Mouse (Mus musculus) CH12.LX (cell line): ENCODE data around the gene Acox2. TPM values are rescaled to one million over a fixed set of nuclear protein-coding genes. Genes with fewer than 3 reads are reported as not detected.

Source experiments
- DNase-seq: peaks from one replicate; pipeline ENCODE4 v3.0.0-alpha.2; 2013; ENCODE audit errors: extremely low read depth
- H3K27ac ChIP-seq: 2 replicates; pipeline ENCODE4 v1.5.1; 2012; ENCODE audit warnings: low read depth, mild to moderate bottlenecking, control low read depth, moderate library complexity; ENCODE audit not compliant: insufficient read depth
- H3K27me3 ChIP-seq: replicated peaks from 2 replicates; pipeline ENCODE3; 2012; ENCODE audit warnings: inconsistent platforms
- H3K36me3 ChIP-seq, 2 experiments: replicated peaks in 1 of 2; 2 replicates each; pipeline versions ENCODE3 to v1.6.1; 2012; ENCODE audit warnings: inconsistent platforms in 1 of 2, low read length in 1 of 2, mild to moderate bottlenecking in 1 of 2, mixed read lengths in 1 of 2, moderate library complexity in 1 of 2; ENCODE audit not compliant: control insufficient read depth in 1 of 2, insufficient read depth in 1 of 2
- H3K4me1 ChIP-seq, 2 experiments: 2 replicates each; pipeline ENCODE4 v1.6.1; 2012; ENCODE audit warnings: inconsistent platforms in 1 of 2, moderate library complexity in 1 of 2; ENCODE audit not compliant: insufficient read depth in 2 of 2, control insufficient read depth in 1 of 2
- H3K4me2 ChIP-seq: 2 replicates; pipeline ENCODE4 v1.6.1; 2012; ENCODE audit warnings: low read depth, mild to moderate bottlenecking, control low read depth; ENCODE audit not compliant: poor library complexity, insufficient read depth, severe bottlenecking
- H3K4me3 ChIP-seq, 3 experiments: fragments of 150-350 bp in 1 of 3; sonication (generic) in 1 of 3; replicated peaks in 1 of 3; 2 replicates each; pipeline versions ENCODE3 to v1.5.1; 2011 to 2012; ENCODE audit warnings: low read depth in 2 of 3, low read length in 2 of 3, mild to moderate bottlenecking in 2 of 3, moderate library complexity in 2 of 3, control low read depth in 1 of 3, improper control_type of control experiment in 1 of 3, inconsistent platforms in 1 of 3, mixed read lengths in 1 of 3; ENCODE audit not compliant: poor library complexity in 1 of 3
- H3K79me2 ChIP-seq: replicated peaks from 2 replicates; pipeline ENCODE4 v1.6.1; 2012; ENCODE audit warnings: mild to moderate bottlenecking, moderate library complexity; ENCODE audit not compliant: control insufficient read depth, poor library complexity, insufficient read depth, severe bottlenecking; ENCODE audit errors: extremely low read depth
- H3K9ac ChIP-seq: 2 replicates; pipeline ENCODE4 v1.6.1; 2012; ENCODE audit warnings: low read depth, mild to moderate bottlenecking, control low read depth, moderate library complexity; ENCODE audit not compliant: insufficient read depth
- H3K9me3 ChIP-seq: replicated peaks from 2 replicates; pipeline ENCODE3; 2012; ENCODE audit warnings: low read length, inconsistent platforms, mixed read lengths
- CHD1 ChIP-seq: IDR thresholded peaks from 2 replicates; pipeline ENCODE4 v1.6.1; 2012; ENCODE audit warnings: low read depth, low read length, improper control_type of control experiment, inconsistent platforms
- E2F4 ChIP-seq: IDR thresholded peaks from 2 replicates; pipeline ENCODE4 v1.6.1; 2011; ENCODE audit warnings: low read depth, low read length, improper control_type of control experiment; ENCODE audit not compliant: insufficient replicate concordance
- ETS1 ChIP-seq: conservative IDR thresholded peaks from 2 replicates; pipeline ENCODE4 v1.6.1; 2012; ENCODE audit warnings: low read depth, mild to moderate bottlenecking, inconsistent platforms, low read length, improper control_type of control experiment, moderate library complexity
- GABPA ChIP-seq: IDR thresholded peaks from 2 replicates; pipeline ENCODE4 v1.6.1; 2012; ENCODE audit warnings: low read depth, low read length, improper control_type of control experiment, inconsistent platforms; ENCODE audit not compliant: insufficient replicate concordance
- HCFC1 ChIP-seq: IDR thresholded peaks from 2 replicates; pipeline ENCODE4 v1.6.1; 2012; ENCODE audit warnings: low read depth, mild to moderate bottlenecking, inconsistent platforms, low read length, improper control_type of control experiment
- JUN ChIP-seq: IDR thresholded peaks from 2 replicates; pipeline ENCODE4 v1.6.1; 2011; ENCODE audit warnings: low read depth, mild to moderate bottlenecking, low read length, improper control_type of control experiment, moderate library complexity; ENCODE audit not compliant: insufficient read depth
- KAT2A ChIP-seq: IDR thresholded peaks from 2 replicates; pipeline ENCODE4 v1.6.1; 2012; ENCODE audit warnings: low read length, improper control_type of control experiment, inconsistent platforms; ENCODE audit not compliant: insufficient replicate concordance
- MAZ ChIP-seq: IDR thresholded peaks from 2 replicates; pipeline ENCODE4 v1.6.1; 2012; ENCODE audit warnings: low read depth, mild to moderate bottlenecking, inconsistent platforms, low read length, improper control_type of control experiment, moderate library complexity
- MEF2A ChIP-seq: IDR thresholded peaks from 2 replicates; pipeline ENCODE4 v1.6.1; 2014; ENCODE audit warnings: low read depth, mild to moderate bottlenecking, inconsistent platforms, low read length, improper control_type of control experiment, borderline replicate concordance
- MXI1 ChIP-seq: IDR thresholded peaks from 2 replicates; pipeline ENCODE4 v1.6.1; 2011; ENCODE audit warnings: mild to moderate bottlenecking, low read depth, low read length, improper control_type of control experiment
- MYC ChIP-seq: IDR thresholded peaks from 2 replicates; pipeline ENCODE4 v1.6.1; 2011; ENCODE audit warnings: low read depth, mild to moderate bottlenecking, improper control_type of control experiment, low read length
- NRF1 ChIP-seq: IDR thresholded peaks from 2 replicates; pipeline ENCODE4 v1.6.1; 2014; ENCODE audit warnings: low read depth, mild to moderate bottlenecking, inconsistent platforms, low read length, improper control_type of control experiment, moderate library complexity
- PAX5 ChIP-seq: IDR thresholded peaks from 2 replicates; pipeline ENCODE4 v1.6.1; 2012; ENCODE audit warnings: low read length, inconsistent platforms, mixed read lengths
- POLR2AphosphoS2 ChIP-seq: IDR thresholded peaks from 2 replicates; pipeline ENCODE4 v1.6.1; 2011; ENCODE audit warnings: low read depth, low read length, improper control_type of control experiment
- RAD21 ChIP-seq: IDR thresholded peaks from 2 replicates; pipeline ENCODE4 v1.6.1; 2011; ENCODE audit warnings: low read depth, mild to moderate bottlenecking, low read length, improper control_type of control experiment, moderate library complexity
- RCOR1 ChIP-seq: conservative IDR thresholded peaks from 2 replicates; pipeline ENCODE4 v1.6.1; 2012; ENCODE audit warnings: low read depth, mild to moderate bottlenecking, inconsistent platforms, low read length, improper control_type of control experiment
- SMC3 ChIP-seq: IDR thresholded peaks from 2 replicates; pipeline ENCODE4 v1.6.1; 2011; ENCODE audit warnings: low read depth, low read length, improper control_type of control experiment
- TBP ChIP-seq: conservative IDR thresholded peaks from 2 replicates; pipeline ENCODE4 v1.6.1; 2011; ENCODE audit warnings: low read depth, low read length, improper control_type of control experiment
- TCF12 ChIP-seq: IDR thresholded peaks from 2 replicates; pipeline ENCODE4 v1.6.1; 2014; ENCODE audit warnings: low read depth, mild to moderate bottlenecking, inconsistent platforms, low read length, improper control_type of control experiment
- UBTF ChIP-seq: IDR thresholded peaks from 2 replicates; pipeline ENCODE4 v1.6.1; 2012; ENCODE audit warnings: low read depth, mild to moderate bottlenecking, inconsistent platforms, low read length, improper control_type of control experiment, moderate library complexity
- USF1 ChIP-seq: IDR thresholded peaks from 2 replicates; pipeline ENCODE4 v1.6.1; 2014; ENCODE audit warnings: low read depth, mild to moderate bottlenecking, inconsistent platforms, low read length, improper control_type of control experiment
- USF2 ChIP-seq: conservative IDR thresholded peaks from 2 replicates; pipeline ENCODE4 v1.6.1; 2011; ENCODE audit warnings: low read depth, low read length, improper control_type of control experiment
- dilution Hi-C: fragments of 300-500 bp; cut with MboI; formaldehyde crosslinking; loops from 2 replicates; pipeline ENCODE4 v1.14.3; 2020; ENCODE audit warnings: low sequenced_read_pairs; ENCODE audit not compliant: extremely low pct_unique_long_range_greater_than_20kb, extremely low pct_ligation_motif_present
- in situ Hi-C: fragments of 300-500 bp; cut with MboI; formaldehyde crosslinking; loops from 3 replicates; pipeline ENCODE4 v1.14.3; 2019; ENCODE audit warnings: low sequenced_read_pairs, low pct_ligation_motif_present, low pct_unique_long_range_greater_than_20kb, mixed read lengths
- polyA plus RNA-seq: library from polyadenylated mRNA; unstranded; fragments of >175 nt; gene quantifications from 2 replicates; pipeline ENCODE4 v1.2.1, GENCODE M21; 2012; ENCODE audit warnings: low read depth; ENCODE audit not compliant: insufficient read length
- total RNA-seq, 2 experiments: library from RNA; depleted of rRNA; stranded (reverse); fragments of 300-350 nt in 1 of 2; fragments of >200 nt in 1 of 2; gene quantifications; 2 replicates each; pipeline ENCODE4 v1.2.3; 2012 to 2014

The Acox2 gene
- total RNA-seq (2012; rRNA removed) (not detected in 2 replicates), total RNA-seq (2014; rRNA removed) (not detected in 2 replicates), polyA plus RNA-seq (not detected in 2 replicates)

GRCm38 (mm10) chr14:8259166-8259565 lies at the start of gene Acox2:
Gene Acox2 (minus strand): TSS chr14:8259353.
- Histone ChIP-seq H3K36me3 (no peaks in the 10 kb centered on the region), H3K4me1 (peaks cover 3 to 6% of the 10 kb centered on the region in 2 experiments; a peak in 2 of 4 replicates), H3K9ac (no peak within 1 kb of the TSS), H3K4me3 (no peak within 1 kb of the TSS), H3K27me3 (peaks cover 24% of the 10 kb centered on the region), H3K9me3 (no peaks in the 10 kb centered on the region), H3K27ac (no peak within 1 kb of the TSS), H3K79me2 (no peaks in the 10 kb centered on the region), H3K4me2 (no peak within 1 kb of the TSS)
- DNase-seq: no peak
- dilution Hi-C loops: no loop called here
- TF ChIP-seq POLR2AphosphoS2 (no peak), PAX5 (no peak), USF1 (no peak), MYC (no peak), MXI1 (no peak), RAD21 (no peak), UBTF (no peak), USF2 (no peak)
- in situ Hi-C loops: no loop called here

GRCm38 (mm10) chr14:8308650-8309049 lies 49.5 kb upstream of the Acox2 start:
- in situ Hi-C loops (loop anchor here (25.0 kb wide), 1 partner anchor 496 kb away; the partner anchor contains the start of gene Flnb), dilution Hi-C loops (no loop called here)
- no peaks in the 10 kb centered on the region for H3K27me3 ChIP-seq
- H3K4me3 ChIP-seq: no peak overlapping the region
- no peaks in the 10 kb centered on the region for H3K36me3 ChIP-seq
- no peaks in the 10 kb centered on the region for H3K9me3 ChIP-seq
- DNase-seq: no peak
- no peak overlapping the region for H3K4me2 ChIP-seq
- H3K27ac ChIP-seq: no peak overlapping the region
- H3K9ac ChIP-seq: no peak overlapping the region
- no peaks in the 10 kb centered on the region for H3K4me1 ChIP-seq
- TF ChIP-seq UBTF (no peak), SMC3 (no peak), MAZ (no peak), NRF1 (no peak), GABPA (no peak)
- H3K79me2 ChIP-seq: no peaks in the 10 kb centered on the region

DNA sequence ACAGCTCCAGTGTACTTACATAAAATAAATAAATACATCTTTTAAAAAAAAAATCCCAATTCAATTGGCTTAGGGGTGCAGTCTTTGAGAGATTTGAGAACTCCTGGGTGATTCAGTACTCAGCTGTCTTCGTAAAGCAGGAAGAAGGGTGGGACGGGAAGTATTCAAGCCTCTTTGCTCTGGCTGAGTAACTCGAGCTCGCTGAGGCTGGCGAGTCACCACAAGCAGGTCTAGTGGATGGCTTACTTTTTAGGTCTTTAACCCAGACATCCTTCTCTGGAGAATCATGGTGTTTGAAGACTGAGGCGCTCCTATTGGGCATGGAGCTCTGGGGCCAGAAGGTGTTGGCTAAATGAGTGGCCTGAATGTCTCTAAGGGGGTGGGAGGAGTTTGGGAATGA lies 47.7 kb upstream of the Acox2 start:
- no peak for TF ChIP-seq TCF12
- TF ChIP-seq MEF2A: no peak
- TF ChIP-seq ETS1: no peak
- no peak for TF ChIP-seq JUN
- no peak for TF ChIP-seq E2F4
- TF ChIP-seq TBP: no peak
- TF ChIP-seq USF2: no peak
- TF ChIP-seq KAT2A: no peak
- TF ChIP-seq HCFC1: no peak
- TF ChIP-seq UBTF: no peak
- no peak for TF ChIP-seq RCOR1
- TF ChIP-seq GABPA: no peak
- TF ChIP-seq CHD1: no peak
- no peak for TF ChIP-seq MXI1
- no peaks in the 10 kb centered on the region for H3K4me1 ChIP-seq
- no peaks in the 10 kb centered on the region for H3K79me2 ChIP-seq
- H3K4me2 ChIP-seq: no peak overlapping the region
- in situ Hi-C loops (loop anchor here (25.0 kb wide), 1 partner anchor 495 kb away; the partner anchor contains the start of gene Flnb), dilution Hi-C loops (no loop called here)
- no peaks in the 10 kb centered on the region for H3K36me3 ChIP-seq
- no peaks in the 10 kb centered on the region for H3K27me3 ChIP-seq
- H3K9ac ChIP-seq: no peak overlapping the region
- no peak overlapping the region for H3K27ac ChIP-seq
- H3K4me3 ChIP-seq: no peak overlapping the region
- no peak for DNase-seq
- no peaks in the 10 kb centered on the region for H3K9me3 ChIP-seq
